Mouse (Mus musculus) hindbrain, embryonic 16.5 days (tissue): ENCODE data around the gene Pcnx2. TPM values are rescaled to one million over a fixed set of nuclear protein-coding genes. Genes with fewer than 3 reads are reported as not detected.

Experiments
- ATAC-seq: fragments of 200-750 bp; cut with Nextera tagmentation; 2 replicates; pipeline ENCODE4 v1.8.0; 2017; ENCODE audit warnings: moderate TSS enrichment, moderate library complexity
- H3K27ac ChIP-seq: fragments of 300-500 bp; sonication (generic); 2 replicates; pipeline ENCODE4 v1.5.1; 2014; ENCODE audit warnings: low read depth, mild to moderate bottlenecking, control low read depth, low read length, moderate library complexity
- H3K27me3 ChIP-seq: fragments of 300-500 bp; sonication (generic); replicated peaks from 2 replicates; pipeline ENCODE4 v1.6.1; 2014; ENCODE audit warnings: low read length; ENCODE audit not compliant: control insufficient read depth, insufficient read depth
- H3K36me3 ChIP-seq: fragments of 300-500 bp; sonication (generic); 2 replicates; pipeline ENCODE4 v1.6.1; 2014; ENCODE audit warnings: mild to moderate bottlenecking, low read length, moderate library complexity, mixed read lengths; ENCODE audit not compliant: control insufficient read depth, insufficient read depth
- H3K4me1 ChIP-seq: fragments of 300-500 bp; sonication (generic); 2 replicates; pipeline ENCODE4 v1.6.1; 2014; ENCODE audit warnings: low read depth, low read length; ENCODE audit not compliant: control insufficient read depth, insufficient read depth
- H3K4me2 ChIP-seq: fragments of 300-500 bp; sonication (generic); 2 replicates; pipeline ENCODE4 v1.6.1; 2014; ENCODE audit warnings: mild to moderate bottlenecking, low read length, control low read depth, moderate library complexity
- H3K4me3 ChIP-seq: fragments of 300-500 bp; sonication (generic); 2 replicates; pipeline ENCODE4 v1.5.1; 2014; ENCODE audit warnings: mild to moderate bottlenecking, low read length, control low read depth, moderate library complexity
- H3K9ac ChIP-seq: fragments of 300-500 bp; sonication (generic); 2 replicates; pipeline ENCODE4 v1.6.1; 2014; ENCODE audit warnings: low read depth, mild to moderate bottlenecking, control low read depth, low read length, moderate library complexity
- H3K9me3 ChIP-seq: fragments of 300-500 bp; sonication (generic); 2 replicates; pipeline ENCODE4 v1.6.1; 2014; ENCODE audit warnings: mild to moderate bottlenecking, low read length, moderate library complexity; ENCODE audit not compliant: control insufficient read depth
- WGBS: fragments of 180-500 bp; shearing (Covaris S2); extraction: QIAGEN DNeasy Blood & Tissue Kit; methylation state at CpG from one replicate; pipeline ENCODE4 v1.1.7; 2014; 5-methylcytosine and 5-hydroxymethylcytosine counted together
- polyA plus RNA-seq: library from polyadenylated mRNA; unstranded; fragments of >200 nt; fragmentation: Nextera tagmentation; extraction: Ambion mirVana; gene quantifications from 2 replicates; pipeline ENCODE4 v1.2.1, GENCODE M21; 2015

Gene Pcnx2
- polyA plus RNA-seq, 1 experiment from 2014 or later, result 4.1 TPM

DNA sequence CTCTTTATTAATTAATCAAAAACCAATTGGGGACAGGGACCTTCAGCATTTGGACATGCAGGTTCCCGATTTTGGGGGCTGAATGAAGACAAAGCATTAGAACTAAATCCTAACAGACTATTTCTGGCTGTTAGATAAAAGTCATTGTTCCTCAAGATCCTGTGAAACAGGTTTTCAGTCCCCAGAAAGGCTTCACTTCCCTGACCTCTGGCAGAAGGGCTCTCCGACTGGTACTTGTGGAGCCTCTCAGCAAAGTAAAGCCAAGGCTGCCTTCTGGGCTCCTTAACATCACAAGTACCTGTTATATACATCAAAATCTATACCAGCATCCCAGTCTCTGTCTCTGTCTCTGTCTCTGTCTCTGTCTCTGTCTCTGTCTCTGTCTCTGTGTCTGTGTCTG is 7.2 kb upstream of the Pcnx2 start:
- 78% methylated on average over 2 of the region's 2 CpGs for WGBS
- ATAC-seq, result no peak
- no peak overlapping the region for H3K9ac ChIP-seq
- no peak overlapping the region for H3K27ac ChIP-seq
- H3K36me3 ChIP-seq, result no peaks in the 10 kb centered on the region
- no peaks in the 10 kb centered on the region for H3K9me3 ChIP-seq
- H3K4me1 ChIP-seq, result peaks cover 5% of the 10 kb centered on the region
- no peak overlapping the region for H3K4me3 ChIP-seq
- H3K4me2 ChIP-seq, result no peak overlapping the region
- peaks cover 18% of the 10 kb centered on the region for H3K27me3 ChIP-seq

DNA sequence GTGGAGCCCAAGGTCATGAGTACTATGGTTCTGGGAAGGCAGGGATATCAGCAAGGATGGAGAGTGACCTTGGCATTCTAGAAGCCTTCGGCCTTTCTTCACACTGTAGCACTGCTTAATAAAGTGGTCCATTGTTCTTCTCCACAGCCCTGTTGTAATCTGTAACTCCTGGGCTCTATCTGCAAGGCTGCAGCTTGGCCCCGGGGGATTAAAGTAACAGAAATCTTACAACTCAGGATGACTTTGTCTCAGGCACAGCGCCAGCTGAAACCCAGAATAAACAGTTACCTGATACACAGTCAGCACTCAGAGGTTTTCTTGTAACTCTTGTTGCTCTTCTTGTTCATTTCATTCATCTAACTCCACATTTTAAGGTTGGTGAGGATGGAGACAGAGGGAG is 4.4 kb upstream of the Pcnx2 start:
- no peak overlapping the region for H3K27ac ChIP-seq
- H3K9me3 ChIP-seq, result no peaks in the 10 kb centered on the region
- no peak for ATAC-seq
- H3K4me1 ChIP-seq, result peaks cover 2% of the 10 kb centered on the region
- no peak overlapping the region for H3K4me3 ChIP-seq
- no peak overlapping the region for H3K4me2 ChIP-seq
- 66% methylated on average over 3 of the region's 3 CpGs for WGBS
- H3K9ac ChIP-seq, result no peak overlapping the region
- H3K27me3 ChIP-seq, result 0 out of 2 replicates have a peak, but pooled peaks cover under 1% of the 10 kb centered on the region
- no peaks in the 10 kb centered on the region for H3K36me3 ChIP-seq

DNA sequence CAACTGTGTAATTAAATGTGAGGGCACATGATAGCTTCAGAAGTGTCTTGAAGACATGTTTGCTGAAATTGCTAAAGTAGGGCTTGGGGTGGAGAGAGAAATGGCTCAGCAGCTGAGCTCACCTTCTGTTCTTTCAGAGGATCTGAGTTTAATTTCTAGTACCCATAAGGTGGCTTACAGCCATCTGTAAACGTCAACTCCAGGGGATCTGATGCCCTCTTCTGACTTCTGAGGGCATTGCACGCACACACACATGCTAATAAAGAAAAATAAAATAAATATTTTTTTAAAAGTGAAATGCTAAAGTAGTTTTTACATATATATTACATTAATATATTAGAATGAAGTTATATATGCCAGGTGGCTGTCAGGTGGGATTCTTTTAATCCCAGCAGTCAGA is 3.0 kb upstream of the Pcnx2 start:
- Histone ChIP-seq H3K9me3 (no peaks in the 10 kb centered on the region), H3K27ac (no peak overlapping the region), H3K4me1 (peaks cover 9% of the 10 kb centered on the region), H3K36me3 (no peaks in the 10 kb centered on the region), H3K4me2 (no peak overlapping the region), H3K4me3 (no peak overlapping the region), H3K27me3 (no peaks in the 10 kb centered on the region), H3K9ac (no peak overlapping the region)
- no peak for ATAC-seq
- WGBS, result 24% methylated on average over 2 of the region's 2 CpGs

DNA sequence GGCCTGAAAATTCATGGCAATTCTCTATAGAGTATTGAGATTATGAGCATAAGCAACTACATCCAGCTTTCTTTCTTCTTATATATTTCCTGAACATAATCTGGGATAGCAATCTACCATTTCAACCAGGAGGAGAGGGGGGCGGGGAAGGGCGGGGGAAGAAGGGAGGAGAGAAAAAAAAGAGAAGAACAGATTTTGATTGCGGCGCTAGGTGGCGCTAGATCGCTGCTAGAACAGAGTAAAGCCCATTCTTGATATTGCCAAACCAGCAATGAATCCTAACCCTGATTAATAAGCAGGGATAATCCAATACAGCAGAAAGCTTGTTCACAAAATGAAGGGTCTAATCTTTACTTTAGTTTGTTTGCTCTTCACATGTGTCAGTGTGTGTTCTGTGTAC is 782 bp upstream of the Pcnx2 start:
- Histone ChIP-seq H3K36me3 (no peaks in the 10 kb centered on the region), H3K4me2 (peak overlapping the region; percentile 65), H3K4me3 (peak overlapping the region; percentile 79), H3K27me3 (no peaks in the 10 kb centered on the region), H3K27ac (peak overlapping the region; percentile 81), H3K9ac (peak overlapping the region; percentile 85; the same call in 1 of the 2 replicates), H3K9me3 (no peaks in the 10 kb centered on the region), H3K4me1 (peaks cover 9% of the 10 kb centered on the region)
- 0% methylated on average over 6 of the region's 6 CpGs for WGBS
- no peak for ATAC-seq

DNA sequence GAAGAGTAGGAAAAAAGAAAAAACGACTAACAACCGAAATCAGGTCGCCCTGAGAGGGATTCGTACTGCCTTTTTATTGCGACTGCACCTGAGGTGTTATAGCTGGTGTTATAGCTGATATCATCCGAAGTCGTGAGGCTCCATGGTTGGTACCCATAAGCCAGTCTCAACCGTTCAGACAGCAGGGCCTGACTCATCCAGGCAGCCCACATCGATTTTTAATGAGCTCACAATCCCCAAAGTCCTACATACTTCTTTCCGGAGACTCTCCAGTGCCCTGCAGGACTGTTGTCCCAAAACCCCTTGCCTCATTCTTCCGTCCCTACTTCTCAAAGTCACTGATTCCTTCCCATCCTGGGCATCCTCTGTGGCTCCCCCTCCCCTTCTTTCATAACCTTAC is 729 bp downstream of the Pcnx2 start:
- peaks cover 9% of the 10 kb centered on the region for H3K4me1 ChIP-seq
- peak overlapping the region; percentile 79 for H3K4me3 ChIP-seq
- H3K27ac ChIP-seq, result no peak overlapping the region
- H3K4me2 ChIP-seq, result peak overlapping the region; percentile 65
- 65% methylated on average over 11 of the region's 11 CpGs for WGBS
- no peaks in the 10 kb centered on the region for H3K36me3 ChIP-seq
- H3K9ac ChIP-seq, result peak overlapping the region; percentile 85
- H3K27me3 ChIP-seq, result no peaks in the 10 kb centered on the region
- H3K9me3 ChIP-seq, result no peaks in the 10 kb centered on the region
- ATAC-seq, result peak; percentile 5; the same call in 1 of the 2 replicates

DNA sequence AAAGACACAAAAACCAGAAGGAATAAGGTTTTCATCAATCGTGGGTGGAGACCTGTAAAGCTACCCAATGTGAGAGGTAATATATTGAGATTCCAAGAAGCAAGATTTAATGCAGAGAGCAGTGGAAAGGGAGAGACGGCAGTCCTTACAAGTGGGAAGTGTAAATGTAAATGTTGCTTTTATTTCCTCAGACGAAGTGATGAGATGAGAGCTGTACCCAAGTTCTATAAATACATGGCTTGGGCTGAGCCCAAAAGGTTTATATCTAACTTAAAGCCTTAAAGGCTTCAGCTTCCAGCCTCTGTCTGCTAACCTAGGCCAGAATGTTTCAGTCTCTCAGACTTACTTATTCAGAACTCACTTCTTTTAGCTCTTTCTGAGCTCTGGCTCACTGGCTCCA is 8.2 kb downstream of the Pcnx2 start:
- Histone ChIP-seq H3K36me3 (peaks cover 36% of the 10 kb centered on the region), H3K9ac (no peak overlapping the region), H3K4me3 (no peak overlapping the region), H3K4me2 (no peak overlapping the region), H3K4me1 (no peaks in the 10 kb centered on the region), H3K27me3 (no peaks in the 10 kb centered on the region), H3K9me3 (no peaks in the 10 kb centered on the region), H3K27ac (no peak overlapping the region)
- 77% methylated on average over 3 of the region's 3 CpGs for WGBS
- ATAC-seq, result no peak

DNA sequence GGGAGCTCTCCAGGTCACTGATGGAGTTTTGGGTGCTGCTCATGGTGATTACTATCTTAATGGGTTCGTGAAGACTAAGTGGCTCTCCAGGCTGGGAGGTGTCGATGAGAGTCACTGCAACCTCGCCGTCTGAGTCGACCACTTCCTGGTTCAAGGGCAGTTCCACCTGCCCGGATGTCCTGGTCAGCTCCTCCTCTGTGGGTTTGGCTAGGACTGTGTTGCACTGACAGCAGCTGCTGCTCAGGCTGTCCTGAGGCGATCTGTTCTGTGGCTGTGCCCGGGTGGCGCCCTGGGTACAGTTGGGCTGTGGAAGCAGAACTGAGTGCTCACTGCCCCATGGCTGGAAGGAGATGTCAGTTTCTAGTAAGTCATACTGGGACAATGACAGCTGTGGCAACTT is 10.6 kb downstream of the Pcnx2 start:
- Histone ChIP-seq H3K36me3 (peaks cover 36% of the 10 kb centered on the region), H3K9me3 (no peaks in the 10 kb centered on the region), H3K27ac (no peak overlapping the region), H3K4me1 (no peaks in the 10 kb centered on the region), H3K27me3 (no peaks in the 10 kb centered on the region), H3K4me2 (no peak overlapping the region), H3K4me3 (no peak overlapping the region), H3K9ac (no peak overlapping the region)
- 96% methylated on average over 9 of the region's 9 CpGs for WGBS
- ATAC-seq, result no peak

DNA sequence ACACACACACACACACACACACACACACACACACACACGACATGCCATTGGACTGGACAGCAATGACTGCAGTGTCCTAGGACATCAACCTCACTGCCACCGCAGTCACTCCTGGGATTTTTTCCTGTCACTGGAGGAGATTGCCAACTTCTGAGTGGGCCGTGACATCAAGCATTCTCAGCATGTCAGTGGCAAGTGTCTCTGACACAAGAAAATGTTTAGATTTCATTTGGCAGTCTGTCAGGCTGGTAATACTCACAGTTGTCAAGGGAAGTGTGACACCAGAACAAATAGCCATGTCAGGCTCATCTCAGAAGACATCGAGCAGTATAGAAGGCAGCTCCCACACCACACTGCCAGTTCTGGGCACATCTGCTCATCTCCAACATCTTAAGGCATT is 17.7 kb downstream of the Pcnx2 start:
- Histone ChIP-seq H3K9me3 (no peaks in the 10 kb centered on the region), H3K9ac (no peak overlapping the region), H3K4me3 (no peak overlapping the region), H3K36me3 (peaks cover 4% of the 10 kb centered on the region; the same call in 1 of the 2 replicates), H3K4me1 (no peaks in the 10 kb centered on the region), H3K4me2 (no peak overlapping the region), H3K27ac (no peak overlapping the region), H3K27me3 (no peaks in the 10 kb centered on the region)
- no peak for ATAC-seq
- WGBS, result 72% methylated on average over 4 of the region's 4 CpGs

DNA sequence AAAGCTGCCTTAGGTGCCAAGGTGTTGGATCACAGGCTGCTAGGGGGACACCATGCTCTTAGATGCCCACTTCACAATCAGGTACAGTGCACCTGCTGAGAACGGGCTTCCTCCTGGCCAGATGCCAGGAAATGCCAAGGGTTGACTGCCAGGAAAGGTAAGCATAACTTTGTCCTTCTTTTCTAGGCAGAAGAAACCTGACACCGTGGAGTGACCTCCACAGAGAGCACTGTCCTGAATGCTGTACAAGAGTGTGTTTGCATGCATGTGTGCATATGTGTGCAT is 24.9 kb downstream of the Pcnx2 start:
- WGBS, result 87% methylated on average over 2 of the region's 2 CpGs
- ATAC-seq, result no peak
- Histone ChIP-seq H3K36me3 (peaks cover 8% of the 10 kb centered on the region; the same call in 1 of the 2 replicates), H3K27ac (no peak overlapping the region), H3K9ac (no peak overlapping the region), H3K4me2 (no peak overlapping the region), H3K4me1 (peaks cover 7% of the 10 kb centered on the region), H3K4me3 (no peak overlapping the region), H3K9me3 (no peaks in the 10 kb centered on the region), H3K27me3 (no peaks in the 10 kb centered on the region)
